Mouse (Mus musculus): ENCODE data around the gene Bcar3.

GRCm38 (mm10) chr3:122371646-122372341, 77.9 kb downstream of the Bcar3 start:
- TF ChIP-seq SIN3A (IDR thresholded peaks at IDR 0.05; ENCODE audit: low read length) = no peak
- TF ChIP-seq CTCF (IDR thresholded peaks at IDR 0.05 in 2 of 3, conservative IDR thresholded peaks at IDR 0.05 in 1 of 3; ENCODE audit: control insufficient read depth in 1 of 3, insufficient read depth in 1 of 3, low read depth in 2 of 3, low read length in 3 of 3, poor library complexity in 1 of 3, severe bottlenecking in 1 of 3) = no peak
- TF ChIP-seq MEF2A (IDR thresholded peaks at IDR 0.05; ENCODE audit: extremely low read depth, insufficient replicate concordance, low read depth, low read length, poor library complexity, severe bottlenecking) = no peak
- no peak for TF ChIP-seq ETS1 (IDR thresholded peaks at IDR 0.05; ENCODE audit: low read depth, low read length)
- no peak for TF ChIP-seq CHD1 (IDR thresholded peaks at IDR 0.05; ENCODE audit: low read depth, low read length)
- TF ChIP-seq SMC3 (IDR thresholded peaks at IDR 0.05; ENCODE audit: low read depth, low read length) = no peak
- TF ChIP-seq MXI1 (IDR thresholded peaks at IDR 0.05; ENCODE audit: low read depth, low read length) = no peak
- TF ChIP-seq TCF12 (IDR thresholded peaks at IDR 0.05; ENCODE audit: low read depth, low read length) = no peak
- TF ChIP-seq CHD2 (IDR thresholded peaks at IDR 0.05; ENCODE audit: low read length) = no peak

Measured in MEL (cell line).